Mouse (Mus musculus): ENCODE measurements around the gene Commd7. TPM values are rescaled to one million over a fixed set of nuclear protein-coding genes. Genes with fewer than 3 reads are reported as not detected.
A peak's percentile ranks its signal among the peaks of the same experiment; 100 is the strongest.
"Not testable (repeated sequence)": the region's sequence is repeated elsewhere in the genome, so short reads cannot be mapped to it uniquely, and the experiment has no call there.

Commd7 gene
- polyA plus RNA-seq (2014; fragmentation: Nextera tagmentation; extraction: Ambion mirVana): 70.2 and 70.4 TPM in 2 replicates

DNA sequence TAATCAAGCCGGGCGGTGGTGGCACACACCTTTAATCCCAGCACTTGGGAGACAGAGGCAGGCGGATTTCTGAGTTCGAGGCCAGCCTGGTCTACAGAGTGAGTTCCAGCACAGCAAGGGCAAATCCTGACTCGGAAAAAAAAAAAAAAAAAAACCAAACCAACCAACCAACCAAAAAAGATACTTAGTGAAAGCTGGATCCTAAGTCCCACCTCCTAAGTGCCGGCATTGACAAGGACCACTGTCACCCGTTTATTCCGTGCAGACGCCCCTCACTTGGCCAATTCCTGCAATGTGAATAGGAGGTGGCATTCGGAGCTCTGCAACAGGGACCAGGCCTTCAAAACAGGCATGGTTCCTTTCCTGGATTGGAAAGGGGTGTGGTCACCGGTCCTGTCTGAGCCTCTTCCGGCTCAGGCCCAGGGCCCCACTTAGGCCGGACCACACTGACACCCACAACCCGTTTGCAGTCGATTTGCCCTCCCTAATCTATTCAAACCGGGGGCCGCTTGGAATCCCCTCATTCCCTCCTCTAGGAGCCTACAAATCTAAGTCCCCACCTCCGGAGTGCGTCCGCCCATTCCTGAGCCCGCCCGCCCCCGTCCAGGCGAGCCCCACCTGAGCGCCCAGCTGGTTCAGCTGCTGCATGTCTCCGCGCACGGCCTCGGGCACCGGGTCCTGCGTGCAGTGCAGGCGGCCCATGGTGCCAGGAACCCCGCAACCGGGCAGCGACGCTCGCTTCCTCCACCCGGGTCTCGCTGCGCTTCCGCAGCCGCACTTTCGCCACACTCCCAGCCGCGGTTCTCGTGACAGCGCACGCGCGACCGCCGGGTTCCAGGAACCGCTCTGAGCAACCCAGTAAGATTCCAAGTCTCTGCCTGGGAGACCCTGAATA lies at the start of gene Commd7:
Gene Commd7 (minus strand): TSS at position 806 of the 895 bp plus-strand sequence.
- H3K4me2 ChIP-seq (replicated peaks; ENCODE audit: low read depth, low read length): peak within 1 kb of the TSS; percentile 55
- 5% methylated on average over 53 of the region's 53 CpGs for WGBS
- peaks cover 19% of the 10 kb centered on the region for H3K36me3 ChIP-seq (ENCODE audit: control insufficient read depth, insufficient read depth, low read length)
- peaks cover 6% of the 10 kb centered on the region; the same call in 1 of the 2 replicates for H3K4me1 ChIP-seq (ENCODE audit: control insufficient read depth, insufficient read depth, low read length)
- H3K9ac ChIP-seq (replicated peaks; ENCODE audit: low read depth, low read length): peak within 1 kb of the TSS; percentile 85
- H3K27ac ChIP-seq (ENCODE audit: low read length): peak within 1 kb of the TSS; percentile 91
- ATAC-seq (ENCODE audit: insufficient number of reproducible peaks, insufficient read depth, low FRiP score, low read depth): peak; percentile 83
- H3K9me3 ChIP-seq (ENCODE audit: control insufficient read depth, low read depth, low read length): no peaks in the 10 kb centered on the region
- H3K27me3 ChIP-seq (ENCODE audit: control insufficient read depth, insufficient read depth, low read length): no peaks in the 10 kb centered on the region
- peak within 1 kb of the TSS; percentile 82 for H3K4me3 ChIP-seq (ENCODE audit: low read depth, low read length)

DNA sequence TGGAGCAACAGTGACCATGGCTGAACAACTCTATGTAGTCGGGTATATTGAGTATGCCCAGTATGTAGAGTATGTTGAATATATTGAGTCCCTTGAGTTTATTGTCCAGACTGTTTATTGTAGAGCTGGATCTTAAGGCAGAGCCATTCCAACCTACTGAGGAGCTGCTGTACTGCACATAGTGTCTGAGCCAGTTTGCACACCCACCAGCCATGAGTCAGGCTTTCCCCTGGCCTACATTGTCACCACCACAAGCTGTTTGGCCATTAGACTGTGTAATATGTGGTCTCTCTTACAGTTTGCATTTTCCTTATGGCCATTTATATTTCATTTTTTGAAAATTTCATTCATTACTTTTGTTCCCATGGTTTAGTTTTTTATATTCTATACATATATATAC lies 47.4 kb upstream of the Commd7 start:
- H3K27ac ChIP-seq (ENCODE audit: low read length): no peak overlapping the region
- H3K36me3 ChIP-seq (ENCODE audit: control insufficient read depth, insufficient read depth, low read length): peaks cover 2% of the 10 kb centered on the region
- no peak for ATAC-seq (ENCODE audit: insufficient number of reproducible peaks, insufficient read depth, low FRiP score, low read depth)
- no peak overlapping the region for H3K4me3 ChIP-seq (ENCODE audit: low read depth, low read length)
- no peak overlapping the region for H3K9ac ChIP-seq (replicated peaks; ENCODE audit: low read depth, low read length)
- no peak overlapping the region for H3K4me2 ChIP-seq (replicated peaks; ENCODE audit: low read depth, low read length)
- 79% methylated on average over 1 of the region's 1 CpGs for WGBS
- no peaks in the 10 kb centered on the region for H3K27me3 ChIP-seq (ENCODE audit: control insufficient read depth, insufficient read depth, low read length)
- H3K4me1 ChIP-seq (ENCODE audit: control insufficient read depth, insufficient read depth, low read length): no peaks in the 10 kb centered on the region
- no peaks in the 10 kb centered on the region for H3K9me3 ChIP-seq (ENCODE audit: control insufficient read depth, low read depth, low read length)

DNA sequence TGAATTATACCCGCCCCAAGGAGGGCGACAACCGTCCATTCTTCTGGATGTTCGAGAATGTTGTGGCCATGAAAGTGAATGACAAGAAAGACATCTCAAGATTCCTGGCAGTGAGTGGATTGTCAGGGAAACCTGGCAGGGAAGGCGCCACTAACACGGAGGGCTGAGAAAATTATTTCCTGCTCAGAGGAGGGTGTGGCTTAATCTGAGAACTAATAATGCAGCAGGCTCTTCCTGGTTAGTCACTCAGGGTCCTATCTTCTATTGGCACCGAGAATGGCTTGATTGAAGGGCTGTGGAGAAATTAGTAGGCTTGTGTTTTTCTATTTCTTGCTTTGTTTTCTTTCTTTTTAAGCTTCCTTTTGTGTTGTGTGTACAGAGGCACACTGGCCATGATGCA lies 45.0 kb upstream of the Commd7 start:
- ATAC-seq (ENCODE audit: insufficient number of reproducible peaks, insufficient read depth, low FRiP score, low read depth): no peak
- Histone ChIP-seq H3K9ac (replicated peaks; ENCODE audit: low read depth, low read length) (no peak overlapping the region), H3K27me3 (ENCODE audit: control insufficient read depth, insufficient read depth, low read length) (no peaks in the 10 kb centered on the region), H3K4me3 (ENCODE audit: low read depth, low read length) (no peak overlapping the region), H3K9me3 (ENCODE audit: control insufficient read depth, low read depth, low read length) (no peaks in the 10 kb centered on the region), H3K4me2 (replicated peaks; ENCODE audit: low read depth, low read length) (no peak overlapping the region), H3K4me1 (ENCODE audit: control insufficient read depth, insufficient read depth, low read length) (no peaks in the 10 kb centered on the region), H3K27ac (ENCODE audit: low read length) (no peak overlapping the region), H3K36me3 (ENCODE audit: control insufficient read depth, insufficient read depth, low read length) (peaks cover 2% of the 10 kb centered on the region)
- 89% methylated on average over 7 of the region's 7 CpGs for WGBS

DNA sequence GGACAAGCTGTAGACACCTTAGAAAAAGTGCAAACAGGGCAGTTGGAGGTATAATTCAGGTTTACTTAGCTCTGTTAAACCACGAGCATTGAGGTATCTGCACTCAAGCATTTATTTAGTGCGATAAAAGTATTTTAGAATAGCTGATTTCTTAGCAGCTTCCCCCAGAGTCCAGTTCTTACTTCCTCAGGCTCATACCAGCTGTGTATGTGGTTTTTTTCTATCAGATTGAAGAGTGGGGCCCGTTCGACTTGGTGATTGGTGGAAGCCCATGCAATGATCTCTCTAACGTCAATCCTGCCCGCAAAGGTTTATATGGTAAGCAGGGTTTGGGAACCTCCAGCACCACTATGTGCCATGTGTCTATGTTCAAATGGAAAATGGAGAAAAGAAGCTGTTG lies 44.4 kb upstream of the Commd7 start:
- Histone ChIP-seq H3K4me2 (replicated peaks; ENCODE audit: low read depth, low read length) (no peak overlapping the region), H3K36me3 (ENCODE audit: control insufficient read depth, insufficient read depth, low read length) (peaks cover 2% of the 10 kb centered on the region), H3K4me1 (ENCODE audit: control insufficient read depth, insufficient read depth, low read length) (no peaks in the 10 kb centered on the region), H3K9me3 (ENCODE audit: control insufficient read depth, low read depth, low read length) (no peaks in the 10 kb centered on the region), H3K27me3 (ENCODE audit: control insufficient read depth, insufficient read depth, low read length) (no peaks in the 10 kb centered on the region), H3K9ac (replicated peaks; ENCODE audit: low read depth, low read length) (no peak overlapping the region), H3K27ac (ENCODE audit: low read length) (no peak overlapping the region), H3K4me3 (ENCODE audit: low read depth, low read length) (no peak overlapping the region)
- ATAC-seq (ENCODE audit: insufficient number of reproducible peaks, insufficient read depth, low FRiP score, low read depth): no peak
- WGBS: 85% methylated on average over 6 of the region's 6 CpGs

DNA sequence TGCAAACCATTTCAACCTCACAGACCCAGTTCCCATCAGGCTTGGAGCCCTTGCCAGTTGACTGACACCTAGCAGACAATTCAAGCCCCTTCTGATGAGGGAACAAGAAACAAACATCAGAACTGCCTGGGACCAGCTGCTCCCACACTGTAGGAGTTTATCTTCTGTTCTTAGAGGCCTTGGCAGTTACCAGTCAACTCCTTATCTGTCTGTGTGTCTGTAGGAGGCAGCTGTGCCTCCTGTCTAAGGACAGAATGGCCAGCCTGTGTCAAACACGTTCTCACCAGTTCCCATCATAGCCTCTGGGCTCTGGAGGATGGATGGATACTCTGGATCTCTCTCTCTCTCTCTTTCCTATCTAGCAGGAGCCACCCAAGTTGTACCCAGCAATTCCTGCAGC lies 42.8 kb upstream of the Commd7 start:
- H3K27ac ChIP-seq (ENCODE audit: low read length); H3K27me3 ChIP-seq (ENCODE audit: control insufficient read depth, insufficient read depth, low read length); ATAC-seq (ENCODE audit: insufficient number of reproducible peaks, insufficient read depth, low FRiP score, low read depth); H3K4me3 ChIP-seq (ENCODE audit: low read depth, low read length); H3K4me1 ChIP-seq (ENCODE audit: control insufficient read depth, insufficient read depth, low read length); H3K4me2 ChIP-seq (replicated peaks; ENCODE audit: low read depth, low read length); H3K9ac ChIP-seq (replicated peaks; ENCODE audit: low read depth, low read length); H3K36me3 ChIP-seq (ENCODE audit: control insufficient read depth, insufficient read depth, low read length); H3K9me3 ChIP-seq (ENCODE audit: control insufficient read depth, low read depth, low read length): not testable (repeated sequence)
- 87% methylated on average over 1 of the region's 1 CpGs for WGBS

DNA sequence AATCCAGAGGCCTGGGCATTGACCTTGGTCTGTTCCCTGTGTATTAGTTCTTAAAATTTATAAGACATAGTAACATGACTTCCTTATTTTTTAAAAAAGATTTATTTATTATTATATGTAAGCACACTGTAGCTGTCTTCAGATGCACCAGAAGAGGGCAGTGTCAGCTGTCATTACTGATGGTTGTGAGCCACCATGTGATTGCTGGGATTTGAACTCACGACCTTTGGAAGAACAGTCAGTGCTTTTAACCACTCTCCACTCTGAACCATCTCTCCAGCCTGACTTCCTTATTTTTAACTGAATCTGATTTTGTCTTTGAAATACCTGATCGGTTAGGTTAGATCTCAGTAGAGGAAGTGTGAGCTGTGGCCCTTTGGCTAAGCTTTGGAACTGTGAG lies 40.0 kb upstream of the Commd7 start:
- no peak overlapping the region for H3K27ac ChIP-seq (ENCODE audit: low read length)
- no peak overlapping the region for H3K4me3 ChIP-seq (ENCODE audit: low read depth, low read length)
- H3K4me2 ChIP-seq (replicated peaks; ENCODE audit: low read depth, low read length): no peak overlapping the region
- H3K9ac ChIP-seq (replicated peaks; ENCODE audit: low read depth, low read length): no peak overlapping the region
- 92% methylated on average over 2 of the region's 2 CpGs for WGBS
- H3K36me3 ChIP-seq (ENCODE audit: control insufficient read depth, insufficient read depth, low read length): peaks cover 2% of the 10 kb centered on the region
- no peaks in the 10 kb centered on the region for H3K27me3 ChIP-seq (ENCODE audit: control insufficient read depth, insufficient read depth, low read length)
- ATAC-seq (ENCODE audit: insufficient number of reproducible peaks, insufficient read depth, low FRiP score, low read depth): no peak
- H3K4me1 ChIP-seq (ENCODE audit: control insufficient read depth, insufficient read depth, low read length): no peaks in the 10 kb centered on the region
- no peaks in the 10 kb centered on the region for H3K9me3 ChIP-seq (ENCODE audit: control insufficient read depth, low read depth, low read length)

DNA sequence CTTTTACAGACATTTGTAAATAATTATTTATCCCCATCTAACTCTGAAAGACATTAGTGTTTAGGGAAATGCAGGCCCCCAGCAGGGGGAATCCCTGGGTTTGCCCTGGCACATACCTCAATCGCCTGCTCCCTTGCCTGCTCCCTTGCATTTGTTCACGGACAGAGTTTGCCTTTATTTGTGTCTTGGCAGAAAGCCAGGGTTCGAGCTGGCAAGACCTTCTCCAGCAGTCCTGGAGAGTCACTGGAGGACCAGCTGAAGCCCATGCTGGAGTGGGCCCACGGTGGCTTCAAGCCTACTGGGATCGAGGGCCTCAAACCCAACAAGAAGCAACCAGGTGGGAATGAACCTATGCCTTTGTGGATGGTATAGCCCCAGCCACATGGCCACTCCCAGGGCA lies 37.5 kb upstream of the Commd7 start:
- ATAC-seq (ENCODE audit: insufficient number of reproducible peaks, insufficient read depth, low FRiP score, low read depth): no peak; the same call in 1 of the 2 replicates
- Histone ChIP-seq H3K4me1 (ENCODE audit: control insufficient read depth, insufficient read depth, low read length) (no peaks in the 10 kb centered on the region), H3K27ac (ENCODE audit: low read length) (no peak overlapping the region), H3K9me3 (ENCODE audit: control insufficient read depth, low read depth, low read length) (no peaks in the 10 kb centered on the region), H3K4me3 (ENCODE audit: low read depth, low read length) (no peak overlapping the region), H3K9ac (replicated peaks; ENCODE audit: low read depth, low read length) (no peak overlapping the region), H3K27me3 (ENCODE audit: control insufficient read depth, insufficient read depth, low read length) (no peaks in the 10 kb centered on the region), H3K36me3 (ENCODE audit: control insufficient read depth, insufficient read depth, low read length) (peaks cover 3% of the 10 kb centered on the region), H3K4me2 (replicated peaks; ENCODE audit: low read depth, low read length) (no peak overlapping the region)
- 65% methylated on average over 5 of the region's 5 CpGs for WGBS

DNA sequence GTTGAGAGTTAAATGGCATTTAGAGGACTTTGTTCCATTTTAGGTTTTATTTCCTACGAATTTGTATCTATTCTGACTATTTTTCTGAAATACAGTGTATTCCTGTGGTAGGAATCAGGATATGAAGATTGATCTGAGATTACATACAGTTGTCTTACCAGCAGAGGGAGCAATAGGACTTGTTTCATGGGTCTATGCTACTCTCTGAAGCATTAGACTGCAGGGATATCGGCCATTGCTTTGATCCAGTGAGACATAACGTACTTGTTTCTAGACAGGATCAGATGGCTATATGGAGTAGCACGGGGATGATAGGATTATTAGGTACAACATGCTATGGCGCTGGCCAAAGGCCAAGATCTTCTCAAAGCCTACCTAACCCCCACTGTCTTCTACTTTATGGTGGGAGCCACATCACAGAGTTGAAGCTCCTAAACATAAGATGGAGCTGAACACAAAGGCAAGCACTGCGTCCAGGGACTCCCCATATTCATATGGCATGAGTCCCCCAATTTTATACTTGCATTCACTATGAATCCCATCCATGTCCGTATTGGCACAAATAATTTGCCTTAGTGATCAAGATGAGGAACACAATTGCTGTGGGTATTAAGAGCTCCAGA lies 36.3 kb upstream of the Commd7 start:
- Histone ChIP-seq H3K4me3 (ENCODE audit: low read depth, low read length) (no peak overlapping the region), H3K9me3 (ENCODE audit: control insufficient read depth, low read depth, low read length) (no peaks in the 10 kb centered on the region), H3K9ac (replicated peaks; ENCODE audit: low read depth, low read length) (no peak overlapping the region), H3K27me3 (ENCODE audit: control insufficient read depth, insufficient read depth, low read length) (no peaks in the 10 kb centered on the region), H3K27ac (ENCODE audit: low read length) (no peak overlapping the region), H3K4me1 (ENCODE audit: control insufficient read depth, insufficient read depth, low read length) (no peaks in the 10 kb centered on the region), H3K36me3 (ENCODE audit: control insufficient read depth, insufficient read depth, low read length) (peaks cover 3% of the 10 kb centered on the region), H3K4me2 (replicated peaks; ENCODE audit: low read depth, low read length) (no peak overlapping the region)
- no peak for ATAC-seq (ENCODE audit: insufficient number of reproducible peaks, insufficient read depth, low FRiP score, low read depth)
- WGBS: 69% methylated on average over 7 of the region's 7 CpGs
